Comparison of ENCODE assay signal across 8 mouse cellular contexts in the genomic region with DNA sequence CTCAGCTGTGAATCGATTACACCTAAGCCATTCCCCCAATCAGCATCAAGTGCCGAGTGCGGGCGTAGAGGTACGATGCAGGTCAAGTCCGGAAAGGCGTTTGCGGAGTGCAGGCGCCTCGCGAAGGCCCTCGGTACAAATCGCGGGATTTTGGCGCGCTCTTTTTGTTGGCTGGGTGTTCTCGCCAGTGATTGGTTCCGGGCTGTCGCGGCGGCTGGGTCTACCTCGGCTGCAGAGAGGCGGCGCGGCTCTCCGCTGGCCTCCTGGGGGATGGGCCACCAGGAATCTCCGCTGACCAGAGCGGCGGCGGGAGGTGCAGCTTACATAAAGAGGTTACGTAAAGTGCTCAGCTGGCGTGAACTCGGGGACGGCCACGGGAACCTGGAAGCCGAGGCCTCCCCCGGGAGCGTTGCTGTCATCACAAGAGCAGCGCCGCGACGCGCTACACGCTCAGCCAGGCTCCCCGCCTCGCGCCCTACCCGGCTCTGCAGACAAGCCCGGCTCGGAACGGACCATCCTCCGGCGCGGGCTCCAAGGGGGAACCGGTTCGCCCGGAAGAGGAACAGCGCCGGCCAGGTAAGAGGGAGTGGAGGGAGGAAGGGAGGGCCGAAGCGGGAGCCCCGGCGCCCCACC. TPM values are rescaled to one million over a fixed set of nuclear protein-coding genes. Genes with fewer than 3 reads are reported as not detected.
A peak's percentile ranks its signal among the peaks of the same experiment; 100 is the strongest.
DNase-seq lines count a peak whose midpoint lies in the region; ATAC-seq and TF ChIP-seq lines count a peak whose summit lies in the region.

A gene (plus strand): TSS at position 247 of the 633 bp plus-strand sequence.

- no peaks in the 10 kb centered on the region; the same call in 1 of the 2 replicates for H3K4me1 ChIP-seq in bone marrow, adult 2 months (ENCODE audit: control insufficient read depth, insufficient read depth, low read length)
- H3K4me1 ChIP-seq in embryonic facial prominence, embryonic 15.5 days, result peaks cover 32% of the 10 kb centered on the region
- H3K4me1 ChIP-seq in heart, embryonic 10.5 days, result peaks cover 20% of the 10 kb centered on the region
- H3K4me1 ChIP-seq in kidney, embryonic 15.5 days, result peaks cover 34% of the 10 kb centered on the region

- peak; percentile 83 for ATAC-seq in embryonic facial prominence, embryonic 15.5 days (ENCODE audit: insufficient number of reproducible peaks, low FRiP score, low TSS enrichment, low read depth)
- peak; percentile 94 for ATAC-seq in kidney, embryonic 15.5 days (replicated peaks; ENCODE audit: low FRiP score)
- ATAC-seq in monocyte, adult 5-6 weeks (replicated peaks; ENCODE audit: insufficient number of reproducible peaks, low FRiP score, low TSS enrichment, poor library complexity, severe bottlenecking), result peak; percentile 80

- peak within 1 kb of the TSS; percentile 91 for H3K4me3 ChIP-seq in bone marrow, adult 2 months (replicated peaks; ENCODE audit: control insufficient read depth, low read depth, low read length)
- H3K4me3 ChIP-seq in embryonic facial prominence, embryonic 15.5 days (replicated peaks), result peak within 1 kb of the TSS; percentile 99
- H3K4me3 ChIP-seq in heart, embryonic 10.5 days, result peak within 1 kb of the TSS; percentile 96
- H3K4me3 ChIP-seq in kidney, embryonic 15.5 days (replicated peaks), result peak within 1 kb of the TSS; percentile 98

- no peaks in the 10 kb centered on the region for H3K36me3 ChIP-seq in embryonic facial prominence, embryonic 15.5 days
- peaks cover 26% of the 10 kb centered on the region; the same call in 1 of the 2 replicates for H3K36me3 ChIP-seq in heart, embryonic 10.5 days
- peaks cover 28% of the 10 kb centered on the region for H3K36me3 ChIP-seq in kidney, embryonic 15.5 days

- peak within 1 kb of the TSS; percentile 76 for H3K4me2 ChIP-seq in embryonic facial prominence, embryonic 15.5 days (replicated peaks)
- H3K4me2 ChIP-seq in kidney, embryonic 15.5 days, result peak within 1 kb of the TSS; percentile 82

- no peaks in the 10 kb centered on the region for H3K27me3 ChIP-seq in embryonic facial prominence, embryonic 15.5 days
- H3K27me3 ChIP-seq in heart, embryonic 10.5 days (ENCODE audit: insufficient read depth, poor library complexity, severe bottlenecking), result no peaks in the 10 kb centered on the region
- H3K27me3 ChIP-seq in kidney, embryonic 15.5 days, result no peaks in the 10 kb centered on the region

- no peaks in the 10 kb centered on the region for H3K9me3 ChIP-seq in embryonic facial prominence, embryonic 15.5 days (replicated peaks)
- no peaks in the 10 kb centered on the region for H3K9me3 ChIP-seq in heart, embryonic 10.5 days
- no peaks in the 10 kb centered on the region for H3K9me3 ChIP-seq in kidney, embryonic 15.5 days (replicated peaks)

- DNase-seq in 416B (ENCODE audit: low read depth), result peak; percentile 90
- DNase-seq in heart, embryonic 10.5 days (ENCODE audit: low spot score), result peak; percentile 97
- peak; percentile 90 for DNase-seq in liver
- peak; percentile 81 to 90 for DNase-seq in spleen, postnatal 4 days (ENCODE audit: low spot score in 2 of 2)

- WGBS in bone marrow, adult 2 months, result under 1% methylated on average over 61 of the region's 63 CpGs
- under 1% methylated on average over 58 of the region's 63 CpGs for WGBS in embryonic facial prominence, embryonic 15.5 days
- under 1% methylated on average over 62 of the region's 63 CpGs for WGBS in heart, embryonic 10.5 days
- WGBS in kidney, embryonic 15.5 days, result under 1% methylated on average over 62 of the region's 63 CpGs

- peak; percentile 48; the same call in 1 of the 2 replicates for TF ChIP-seq POLR2A in bone marrow, adult 2 months (IDR thresholded peaks at IDR 0.05; ENCODE audit: borderline replicate concordance, control insufficient read depth, low read depth, low read length)

- TF ChIP-seq CTCF in bone marrow, adult 2 months (IDR thresholded peaks at IDR 0.05; ENCODE audit: control insufficient read depth, insufficient read depth, low read length), result no peak

- H3K9ac ChIP-seq in embryonic facial prominence, embryonic 15.5 days, result peak within 1 kb of the TSS; percentile 85
- H3K9ac ChIP-seq in kidney, embryonic 15.5 days, result peak within 1 kb of the TSS; percentile 97

- H3K27ac ChIP-seq in bone marrow, adult 2 months (ENCODE audit: control insufficient read depth, insufficient read depth, low read depth, low read length, poor library complexity), result peak within 1 kb of the TSS; percentile 82
- peak within 1 kb of the TSS; percentile 97 for H3K27ac ChIP-seq in embryonic facial prominence, embryonic 15.5 days (replicated peaks)
- H3K27ac ChIP-seq in heart, embryonic 10.5 days, result peak within 1 kb of the TSS; percentile 97
- peak within 1 kb of the TSS; percentile 98 for H3K27ac ChIP-seq in kidney, embryonic 15.5 days

RNA-seq across cellular contexts. Expression of the gene that starts here (rescaled TPM):
- 5.0 and 7.0 TPM in 2 replicates for polyA plus RNA-seq in bone marrow, adult 2 months (2011; ENCODE audit: insufficient read depth, insufficient read length, low replicate concordance, missing spikeins)
- 10.3 and 10.8 TPM in 2 replicates for polyA plus RNA-seq in embryonic facial prominence, embryonic 15.5 days (2015; fragmentation: Nextera tagmentation; extraction: Ambion mirVana)
- polyA plus RNA-seq in heart, embryonic 10.5 days (2016; fragmentation: Nextera tagmentation; extraction: Ambion mirVana), result 9.9 and 16.5 TPM in 2 replicates
- polyA plus RNA-seq in kidney, embryonic 15.5 days (2015; fragmentation: Nextera tagmentation; extraction: Ambion mirVana), result 10.3 and 10.9 TPM in 2 replicates
- 7.5 to 12.2 TPM (median 8.9 TPM) in 3 replicates for total RNA-seq in monocyte, adult 5-6 weeks (2017)

Comparison
In these comparisons a context has a peak if more than half of its experiments do, and no peak if none do; other contexts are left out.
1. Peak in every context shown above with its lines: DNase-seq, ATAC-seq, H3K4me3 ChIP-seq and H3K27ac ChIP-seq.